Mouse (Mus musculus): Measurements from ENCODE around the gene Olfr90. TPM values are rescaled to one million over a fixed set of nuclear protein-coding genes. Genes with fewer than 3 reads are reported as not detected.

Gene Olfr90
- total and polyA plus RNA-seq, 3 experiments = not detected

DNA sequence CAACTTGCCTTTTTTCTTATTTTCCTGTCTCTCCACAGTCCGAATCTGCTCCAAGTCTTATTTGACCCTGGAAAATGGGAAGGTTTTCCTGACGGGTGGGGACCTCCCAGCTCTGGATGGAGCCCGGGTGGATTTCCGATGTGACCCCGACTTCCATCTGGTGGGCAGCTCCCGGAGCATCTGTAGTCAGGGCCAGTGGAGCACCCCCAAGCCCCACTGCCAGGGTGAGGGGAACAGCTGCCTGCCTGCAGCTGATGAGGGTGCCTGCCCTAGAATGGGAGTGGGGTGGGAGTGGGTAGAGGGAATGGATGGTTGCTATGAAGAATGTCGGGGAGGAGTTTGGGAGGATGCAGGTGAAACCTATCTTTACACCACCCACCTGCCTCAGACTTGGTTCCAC lies 39.9 kb downstream of the Olfr90 start:
- H3K4me3 ChIP-seq (replicated peaks in 1 of 3; ENCODE audit: low read depth in 2 of 3, low read length in 2 of 3, poor library complexity in 1 of 3) = no peak overlapping the region
- no peak overlapping the region for H3K4me2 ChIP-seq (ENCODE audit: insufficient read depth, low read depth, poor library complexity, severe bottlenecking)
- no peak overlapping the region for H3K9ac ChIP-seq (ENCODE audit: insufficient read depth, low read depth)
- H3K4me1 ChIP-seq (ENCODE audit: control insufficient read depth in 1 of 2, insufficient read depth in 2 of 2) = peaks cover 6 to 20% of the 10 kb centered on the region in 2 experiments
- no peaks in the 10 kb centered on the region for H3K79me2 ChIP-seq (replicated peaks; ENCODE audit: control insufficient read depth, extremely low read depth, insufficient read depth, poor library complexity, severe bottlenecking)
- no peaks in the 10 kb centered on the region for H3K9me3 ChIP-seq (replicated peaks; ENCODE audit: low read length)
- peaks cover 6% of the 10 kb centered on the region for H3K27me3 ChIP-seq (replicated peaks)
- no peak for DNase-seq (ENCODE audit: extremely low read depth)
- H3K36me3 ChIP-seq (replicated peaks in 1 of 2; ENCODE audit: control insufficient read depth in 1 of 2, insufficient read depth in 1 of 2, low read length in 1 of 2) = peaks cover 3 to 33% of the 10 kb centered on the region in 2 experiments
- dilution Hi-C loops (cut with MboI; ENCODE audit: extremely low pct_ligation_motif_present, extremely low pct_unique_long_range_greater_than_20kb, low sequenced_read_pairs) = no loop called here
- no peak overlapping the region for H3K27ac ChIP-seq (ENCODE audit: insufficient read depth, low read depth)
- in situ Hi-C loops (cut with MboI; ENCODE audit: low pct_ligation_motif_present, low pct_unique_long_range_greater_than_20kb, low sequenced_read_pairs) = no loop called here
- TF ChIP-seq IRF4 (IDR thresholded peaks at IDR 0.05; ENCODE audit: low read depth, low read length) (no peak), POLR2A (IDR thresholded peaks at IDR 0.05; ENCODE audit: low read depth, low read length) (no peak), MXI1 (IDR thresholded peaks at IDR 0.05; ENCODE audit: low read depth, low read length) (no peak), NRF1 (IDR thresholded peaks at IDR 0.05; ENCODE audit: low read depth, low read length) (no peak), EP300 (IDR thresholded peaks at IDR 0.05; ENCODE audit: low read length) (no peak), ZMIZ1 (IDR thresholded peaks at IDR 0.05; ENCODE audit: low read depth, low read length) (no peak), E2F4 (IDR thresholded peaks at IDR 0.05; ENCODE audit: insufficient replicate concordance, low read depth, low read length) (no peak), RAD21 (IDR thresholded peaks at IDR 0.05; ENCODE audit: low read depth, low read length) (no peak), ELF1 (IDR thresholded peaks at IDR 0.05; ENCODE audit: low read depth, low read length) (no peak), CTCF (conservative IDR thresholded peaks at IDR 0.05 in 1 of 2, IDR thresholded peaks at IDR 0.05 in 1 of 2; ENCODE audit: low read depth in 2 of 2, low read length in 2 of 2) (no peak), MAX (IDR thresholded peaks at IDR 0.05; ENCODE audit: low read length) (no peak)

DNA sequence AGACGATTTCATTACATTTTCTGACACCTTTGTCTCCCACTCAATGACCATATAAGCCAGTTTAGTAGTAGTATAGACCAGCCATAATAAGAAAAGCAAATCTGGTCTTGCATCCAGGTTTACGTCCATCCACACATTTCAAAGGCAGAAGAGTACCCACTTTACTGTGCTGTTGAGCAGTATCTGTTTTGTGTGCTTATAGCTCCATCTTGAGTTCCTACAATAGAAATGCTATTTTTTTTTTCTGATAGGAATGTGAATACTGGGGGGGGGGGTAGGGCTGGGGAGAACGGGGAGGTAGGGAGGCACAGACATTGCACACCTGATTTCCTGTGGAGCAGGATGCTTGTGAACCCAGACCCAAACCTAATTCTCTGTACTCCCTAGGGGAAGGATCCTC lies 40.3 kb downstream of the Olfr90 start:
- Histone ChIP-seq H3K9me3 (replicated peaks; ENCODE audit: low read length) (no peaks in the 10 kb centered on the region), H3K9ac (ENCODE audit: insufficient read depth, low read depth) (no peak overlapping the region), H3K4me3 (replicated peaks in 1 of 3; ENCODE audit: low read depth in 2 of 3, low read length in 2 of 3, poor library complexity in 1 of 3) (no peak overlapping the region), H3K79me2 (replicated peaks; ENCODE audit: control insufficient read depth, extremely low read depth, insufficient read depth, poor library complexity, severe bottlenecking) (no peaks in the 10 kb centered on the region), H3K4me2 (ENCODE audit: insufficient read depth, low read depth, poor library complexity, severe bottlenecking) (no peak overlapping the region), H3K27ac (ENCODE audit: insufficient read depth, low read depth) (no peak overlapping the region), H3K36me3 (replicated peaks in 1 of 2; ENCODE audit: control insufficient read depth in 1 of 2, insufficient read depth in 1 of 2, low read length in 1 of 2) (peaks cover 3 to 33% of the 10 kb centered on the region in 2 experiments), H3K4me1 (ENCODE audit: control insufficient read depth in 1 of 2, insufficient read depth in 2 of 2) (peaks cover 6 to 20% of the 10 kb centered on the region in 2 experiments), H3K27me3 (replicated peaks) (peaks cover 6% of the 10 kb centered on the region)
- dilution Hi-C loops (cut with MboI; ENCODE audit: extremely low pct_ligation_motif_present, extremely low pct_unique_long_range_greater_than_20kb, low sequenced_read_pairs) (no loop called here), in situ Hi-C loops (cut with MboI; ENCODE audit: low pct_ligation_motif_present, low pct_unique_long_range_greater_than_20kb, low sequenced_read_pairs) (no loop called here)
- peak; percentile 16 for DNase-seq (ENCODE audit: extremely low read depth)
- TF ChIP-seq TBP (conservative IDR thresholded peaks at IDR 0.05; ENCODE audit: low read depth, low read length) (no peak), USF2 (conservative IDR thresholded peaks at IDR 0.05; ENCODE audit: low read depth, low read length) (no peak), CTCF (conservative IDR thresholded peaks at IDR 0.05 in 1 of 2, IDR thresholded peaks at IDR 0.05 in 1 of 2; ENCODE audit: low read depth in 2 of 2, low read length in 2 of 2) (peak in 1 of 2 experiments; percentile 60; a peak in 2 of 4 replicates), EP300 (IDR thresholded peaks at IDR 0.05; ENCODE audit: low read length) (no peak), ZNF384 (IDR thresholded peaks at IDR 0.05; ENCODE audit: low read depth, low read length) (peak; percentile 75), TCF12 (IDR thresholded peaks at IDR 0.05; ENCODE audit: low read depth, low read length) (no peak), ZKSCAN1 (IDR thresholded peaks at IDR 0.05; ENCODE audit: borderline replicate concordance, low read depth, low read length) (no peak), GABPA (IDR thresholded peaks at IDR 0.05; ENCODE audit: insufficient replicate concordance, low read depth, low read length) (no peak), MAX (IDR thresholded peaks at IDR 0.05; ENCODE audit: low read length) (no peak), POLR2AphosphoS2 (IDR thresholded peaks at IDR 0.05; ENCODE audit: low read depth, low read length) (no peak), POLR2A (IDR thresholded peaks at IDR 0.05; ENCODE audit: low read depth, low read length) (no peak), RAD21 (IDR thresholded peaks at IDR 0.05; ENCODE audit: low read depth, low read length) (peak; percentile 59), HCFC1 (IDR thresholded peaks at IDR 0.05; ENCODE audit: low read depth, low read length) (no peak), SMC3 (IDR thresholded peaks at IDR 0.05; ENCODE audit: low read depth, low read length) (peak; percentile 39), MAZ (IDR thresholded peaks at IDR 0.05; ENCODE audit: low read depth, low read length) (no peak), NELFE (IDR thresholded peaks at IDR 0.05; ENCODE audit: low read depth, low read length) (no peak)
